Mouse (Mus musculus): ENCODE results near the gene Ciao2a. TPM values are rescaled to one million over a fixed set of nuclear protein-coding genes. Genes with fewer than 3 reads are reported as not detected.

Gene Ciao2a
- polyA plus RNA-seq, 1 experiment from 2014 or later: 73.7 TPM

DNA sequence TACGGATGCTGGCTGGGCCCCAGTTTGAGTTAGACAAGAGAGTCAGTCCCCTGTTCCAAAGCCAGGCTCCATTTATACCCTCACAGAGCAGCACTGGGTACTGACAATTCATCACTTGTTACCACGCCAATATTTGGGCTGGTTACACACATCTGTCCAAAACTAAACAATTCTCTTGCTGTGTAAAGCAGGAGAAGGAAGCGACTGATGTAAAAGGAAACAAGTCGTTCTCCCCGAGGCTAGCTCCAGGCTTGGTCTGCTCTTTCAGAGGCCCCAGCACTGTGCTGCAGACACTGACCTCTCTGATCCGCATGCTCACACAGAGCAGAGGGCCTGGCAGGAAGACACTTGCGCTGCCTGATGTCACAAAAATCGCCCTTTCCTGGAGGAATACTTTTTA is 24.8 kb upstream of the Ciao2a start:
- Histone ChIP-seq H3K9me3 (replicated peaks) (no peaks in the 10 kb centered on the region), H3K4me1 (no peaks in the 10 kb centered on the region), H3K36me3 (peaks cover 88% of the 10 kb centered on the region), H3K9ac (replicated peaks) (no peak overlapping the region), H3K4me2 (no peak overlapping the region), H3K4me3 (replicated peaks) (no peak overlapping the region), H3K27ac (replicated peaks) (no peak overlapping the region), H3K27me3 (replicated peaks) (no peaks in the 10 kb centered on the region)
- ATAC-seq (ENCODE audit: low FRiP score): no peak
- 85% methylated on average over 8 of the region's 8 CpGs for WGBS

DNA sequence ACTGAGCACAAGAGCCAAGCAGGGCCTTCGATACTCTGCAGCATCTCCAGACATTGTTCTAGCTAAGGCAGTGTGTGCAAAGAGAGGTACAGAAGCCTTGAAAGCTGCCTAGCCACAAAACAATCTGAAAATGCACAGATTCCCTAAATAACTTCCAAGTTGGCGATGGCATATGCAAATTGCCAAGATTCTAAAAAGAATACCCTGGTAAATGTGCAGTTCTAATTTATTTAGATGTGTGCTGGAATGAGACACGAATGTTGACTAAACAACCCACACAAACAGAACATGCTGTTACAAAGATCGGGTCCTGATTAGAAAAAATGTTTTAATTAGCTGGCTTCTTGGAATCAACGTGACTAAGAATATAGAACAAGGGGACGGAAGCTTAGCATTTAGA is 23.7 kb upstream of the Ciao2a start:
- no peak for ATAC-seq (ENCODE audit: low FRiP score)
- Histone ChIP-seq H3K27me3 (replicated peaks) (no peaks in the 10 kb centered on the region), H3K4me2 (no peak overlapping the region), H3K4me3 (replicated peaks) (no peak overlapping the region), H3K9ac (replicated peaks) (no peak overlapping the region), H3K4me1 (no peaks in the 10 kb centered on the region), H3K9me3 (replicated peaks) (no peaks in the 10 kb centered on the region), H3K36me3 (peaks cover 87% of the 10 kb centered on the region), H3K27ac (replicated peaks) (no peak overlapping the region)
- WGBS: 91% methylated on average over 6 of the region's 6 CpGs

GRCm38 (mm10) chr9:66104601-66105000 is 21.8 kb upstream of the Ciao2a start:
- H3K4me2 ChIP-seq: no peak overlapping the region
- H3K4me3 ChIP-seq (replicated peaks): no peak overlapping the region
- no peaks in the 10 kb centered on the region for H3K27me3 ChIP-seq (replicated peaks)
- no peak for ATAC-seq (ENCODE audit: low FRiP score)
- 98% methylated on average over 4 of the region's 4 CpGs for WGBS
- H3K27ac ChIP-seq (replicated peaks): no peak overlapping the region
- no peaks in the 10 kb centered on the region for H3K4me1 ChIP-seq
- H3K9me3 ChIP-seq (replicated peaks): no peaks in the 10 kb centered on the region
- H3K36me3 ChIP-seq: peaks cover 84% of the 10 kb centered on the region
- H3K9ac ChIP-seq (replicated peaks): no peak overlapping the region

DNA sequence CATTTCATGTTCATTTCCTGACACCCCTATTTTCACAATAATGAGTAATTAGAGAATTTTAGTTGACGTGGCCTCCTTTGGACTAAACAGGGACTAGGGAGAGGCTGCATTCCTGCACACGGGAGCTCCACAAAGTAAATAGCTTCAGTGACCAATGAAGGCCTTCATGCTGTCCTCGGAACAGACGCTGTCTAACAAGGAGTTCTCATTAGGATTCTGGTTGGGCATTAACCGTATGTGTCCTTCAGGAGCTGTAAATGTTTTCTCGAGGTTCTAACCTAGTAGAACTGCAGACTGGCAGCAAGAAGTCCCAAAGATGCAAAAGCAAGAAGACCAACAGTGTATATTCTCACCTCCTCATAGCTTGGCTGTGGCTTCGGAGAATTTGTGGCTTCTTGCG is 21.2 kb upstream of the Ciao2a start:
- Histone ChIP-seq H3K9me3 (replicated peaks) (no peaks in the 10 kb centered on the region), H3K4me2 (no peak overlapping the region), H3K27me3 (replicated peaks) (no peaks in the 10 kb centered on the region), H3K36me3 (peaks cover 78% of the 10 kb centered on the region), H3K4me3 (replicated peaks) (no peak overlapping the region), H3K4me1 (no peaks in the 10 kb centered on the region), H3K27ac (replicated peaks) (no peak overlapping the region), H3K9ac (replicated peaks) (no peak overlapping the region)
- WGBS: 92% methylated on average over 8 of the region's 8 CpGs
- no peak for ATAC-seq (ENCODE audit: low FRiP score)

GRCm38 (mm10) chr9:66109574-66109973 is 16.8 kb upstream of the Ciao2a start:
- no peak overlapping the region for H3K4me3 ChIP-seq (replicated peaks)
- WGBS: 98% methylated on average over 1 of the region's 1 CpGs
- H3K4me1 ChIP-seq: no peaks in the 10 kb centered on the region
- no peaks in the 10 kb centered on the region for H3K27me3 ChIP-seq (replicated peaks)
- no peak for ATAC-seq (ENCODE audit: low FRiP score)
- H3K4me2 ChIP-seq: no peak overlapping the region
- H3K9ac ChIP-seq (replicated peaks): no peak overlapping the region
- peaks cover 43% of the 10 kb centered on the region for H3K36me3 ChIP-seq
- H3K27ac ChIP-seq (replicated peaks): no peak overlapping the region
- no peaks in the 10 kb centered on the region for H3K9me3 ChIP-seq (replicated peaks)

DNA sequence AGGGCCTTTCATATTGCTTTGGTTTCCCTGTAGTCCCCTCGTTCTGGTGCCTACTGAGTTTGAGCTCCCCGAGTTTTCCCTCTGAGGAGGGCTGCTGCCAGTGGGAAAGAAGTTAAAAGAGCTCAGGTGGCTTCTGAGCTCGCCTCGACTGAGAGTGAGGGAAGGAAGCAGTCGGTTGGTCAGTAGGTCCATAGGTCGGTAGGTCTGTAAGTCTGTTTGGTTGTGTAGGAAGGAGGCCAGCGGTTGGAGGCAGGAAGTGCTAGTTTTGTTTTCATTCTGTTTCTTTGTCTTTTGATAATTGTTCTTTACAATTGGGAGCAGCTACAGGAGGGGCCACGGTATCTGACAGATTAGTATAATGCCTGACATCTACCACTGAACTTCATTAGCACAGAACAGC is 16.3 kb upstream of the Ciao2a start:
- H3K36me3 ChIP-seq: peaks cover 38% of the 10 kb centered on the region

DNA sequence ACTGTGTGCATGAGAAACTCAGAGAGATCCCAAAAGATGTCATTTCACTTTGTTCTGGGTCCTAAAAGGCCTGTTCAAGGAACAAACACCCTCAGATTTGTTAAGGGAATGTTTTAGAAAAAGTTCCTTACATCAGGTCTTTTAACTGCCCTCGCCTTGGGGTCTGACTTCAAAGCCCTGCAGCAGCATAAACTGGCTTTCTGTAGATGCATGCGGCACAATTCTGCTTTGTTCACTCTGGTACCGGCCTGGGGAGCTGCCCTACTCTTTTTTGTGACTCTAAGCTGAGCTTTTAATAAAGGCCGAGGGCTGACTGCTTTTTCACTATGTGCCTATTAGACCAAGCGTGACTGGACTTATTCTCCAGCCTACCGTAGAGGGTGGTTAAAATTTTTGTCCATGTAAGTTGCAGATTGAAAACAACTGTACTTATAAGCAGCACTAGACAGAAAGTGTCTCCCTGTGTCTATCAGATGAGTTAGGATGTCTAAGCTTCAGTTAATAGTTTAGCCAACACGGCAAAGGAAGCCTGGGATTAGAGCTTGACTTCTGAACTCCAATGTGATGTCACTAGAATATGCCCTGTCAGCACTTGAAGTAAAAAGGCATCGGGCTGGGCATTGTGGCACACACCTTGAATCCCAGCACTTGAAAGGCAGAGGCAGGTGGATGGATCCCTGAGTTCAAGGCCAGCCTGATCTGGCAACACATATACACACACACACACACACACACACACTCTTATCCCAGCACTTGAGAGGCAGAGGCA is 15.6 kb upstream of the Ciao2a start:
- H3K9ac ChIP-seq (replicated peaks): no peak overlapping the region
- no peak overlapping the region for H3K4me3 ChIP-seq (replicated peaks)
- H3K27me3 ChIP-seq (replicated peaks): no peaks in the 10 kb centered on the region
- 0 out of 2 replicates have a peak overlapping the region, but pooled peaks have one; percentile 5 for H3K27ac ChIP-seq (replicated peaks)
- peaks cover 32% of the 10 kb centered on the region for H3K36me3 ChIP-seq
- no peaks in the 10 kb centered on the region for H3K9me3 ChIP-seq (replicated peaks)
- no peaks in the 10 kb centered on the region for H3K4me1 ChIP-seq
- ATAC-seq (ENCODE audit: low FRiP score): no peak
- no peak overlapping the region for H3K4me2 ChIP-seq
- WGBS: 34% methylated on average over 8 of the region's 8 CpGs

More for the DNA sequence above, 16.3 kb upstream of the Ciao2a start:
- H3K4me3 ChIP-seq (replicated peaks): no peak overlapping the region
- ATAC-seq (ENCODE audit: low FRiP score): no peak
- H3K27me3 ChIP-seq (replicated peaks): no peaks in the 10 kb centered on the region
- H3K4me2 ChIP-seq: no peak overlapping the region
- 0 out of 2 replicates have a peak overlapping the region, but pooled peaks have one; percentile 5 for H3K27ac ChIP-seq (replicated peaks)
- no peaks in the 10 kb centered on the region for H3K9me3 ChIP-seq (replicated peaks)
- H3K4me1 ChIP-seq: no peaks in the 10 kb centered on the region
- H3K9ac ChIP-seq (replicated peaks): no peak overlapping the region
- WGBS: 52% methylated on average over 8 of the region's 8 CpGs

GRCm38 (mm10) chr9:66114341-66114740 is 12.1 kb upstream of the Ciao2a start:
- WGBS: 98% methylated on average over 3 of the region's 3 CpGs
- H3K27me3 ChIP-seq (replicated peaks): no peaks in the 10 kb centered on the region
- H3K9ac ChIP-seq (replicated peaks): no peak overlapping the region
- H3K36me3 ChIP-seq: peaks cover 6% of the 10 kb centered on the region
- no peaks in the 10 kb centered on the region for H3K9me3 ChIP-seq (replicated peaks)
- peaks cover 7% of the 10 kb centered on the region for H3K4me1 ChIP-seq
- no peak for ATAC-seq (ENCODE audit: low FRiP score)
- H3K27ac ChIP-seq (replicated peaks): no peak overlapping the region
- no peak overlapping the region for H3K4me2 ChIP-seq
- no peak overlapping the region for H3K4me3 ChIP-seq (replicated peaks)

GRCm38 (mm10) chr9:66116890-66117289 is 9.5 kb upstream of the Ciao2a start:
- WGBS: 64% methylated on average over 8 of the region's 8 CpGs

GRCm38 (mm10) chr9:66119498-66119897 is 6.9 kb upstream of the Ciao2a start:
- peaks cover 26% of the 10 kb centered on the region for H3K4me1 ChIP-seq
- H3K4me2 ChIP-seq: no peak overlapping the region
- no peak overlapping the region for H3K4me3 ChIP-seq (replicated peaks)
- no peaks in the 10 kb centered on the region for H3K27me3 ChIP-seq (replicated peaks)
- H3K9me3 ChIP-seq (replicated peaks): no peaks in the 10 kb centered on the region
- peaks cover 2% of the 10 kb centered on the region for H3K36me3 ChIP-seq
- no peak for ATAC-seq (ENCODE audit: low FRiP score)
- no peak overlapping the region for H3K27ac ChIP-seq (replicated peaks)
- WGBS: 94% methylated on average over 2 of the region's 2 CpGs
- no peak overlapping the region for H3K9ac ChIP-seq (replicated peaks)

More at GRCm38 (mm10) chr9:66116890-66117289, 9.5 kb upstream of the Ciao2a start:
- H3K36me3 ChIP-seq: peaks cover 6% of the 10 kb centered on the region
- peaks cover 10% of the 10 kb centered on the region for H3K4me1 ChIP-seq
- H3K27me3 ChIP-seq (replicated peaks): no peaks in the 10 kb centered on the region
- peak overlapping the region; percentile 43 for H3K27ac ChIP-seq (replicated peaks)
- H3K4me2 ChIP-seq: no peak overlapping the region
- no peaks in the 10 kb centered on the region for H3K9me3 ChIP-seq (replicated peaks)
- no peak for ATAC-seq (ENCODE audit: low FRiP score)
- no peak overlapping the region for H3K4me3 ChIP-seq (replicated peaks)
- no peak overlapping the region for H3K9ac ChIP-seq (replicated peaks)

GRCm38 (mm10) chr9:66120106-66120505 is 6.3 kb upstream of the Ciao2a start:
- Histone ChIP-seq H3K4me1 (peaks cover 29% of the 10 kb centered on the region), H3K9me3 (replicated peaks) (no peaks in the 10 kb centered on the region), H3K27ac (replicated peaks) (no peak overlapping the region), H3K9ac (replicated peaks) (no peak overlapping the region), H3K4me2 (no peak overlapping the region), H3K36me3 (no peaks in the 10 kb centered on the region), H3K27me3 (replicated peaks) (no peaks in the 10 kb centered on the region), H3K4me3 (replicated peaks) (no peak overlapping the region)
- no peak for ATAC-seq (ENCODE audit: low FRiP score)
- WGBS: 91% methylated on average over 4 of the region's 4 CpGs

DNA sequence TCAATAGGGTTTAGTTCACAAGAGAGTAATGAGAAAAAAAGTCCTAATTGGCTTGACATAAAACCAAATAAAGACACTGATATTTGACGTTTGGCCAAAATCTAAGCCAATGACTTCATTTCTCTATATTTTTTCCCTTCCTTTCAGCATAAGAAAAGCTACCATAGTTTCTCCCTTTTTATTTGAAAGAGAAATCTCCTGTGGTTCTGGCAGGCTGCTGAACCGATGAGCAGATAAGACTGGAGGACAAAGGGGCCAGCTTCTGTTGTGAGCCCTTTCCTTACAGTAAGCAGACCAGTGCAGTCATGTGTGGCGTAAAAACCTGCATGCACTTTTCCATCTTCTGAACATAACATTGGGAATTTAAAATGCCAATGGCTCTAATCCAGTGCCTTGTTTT is 5.5 kb upstream of the Ciao2a start:
- no peaks in the 10 kb centered on the region for H3K9me3 ChIP-seq (replicated peaks)
- H3K9ac ChIP-seq (replicated peaks): no peak overlapping the region
- WGBS: 62% methylated on average over 3 of the region's 3 CpGs
- H3K4me3 ChIP-seq (replicated peaks): no peak overlapping the region
- no peaks in the 10 kb centered on the region for H3K27me3 ChIP-seq (replicated peaks)
- H3K4me1 ChIP-seq: peaks cover 37% of the 10 kb centered on the region
- H3K4me2 ChIP-seq: no peak overlapping the region
- no peak for ATAC-seq (ENCODE audit: low FRiP score)
- no peaks in the 10 kb centered on the region for H3K36me3 ChIP-seq
- H3K27ac ChIP-seq (replicated peaks): no peak overlapping the region; the same call in 1 of the 2 replicates
